Mouse (Mus musculus) limb, embryonic 10.5 days (tissue): ENCODE data around the gene Vmn2r78. TPM values are rescaled to one million over a fixed set of nuclear protein-coding genes. Genes with fewer than 3 reads are reported as not detected.
"Not testable (repeated sequence)": the region's sequence is repeated elsewhere in the genome, so short reads cannot be mapped to it uniquely, and the experiment has no call there.

Experiments
- DNase-seq: peaks from one replicate; pipeline ENCODE4 v3.0.0-alpha.2; 2017; ENCODE audit warnings: low spot score
- H3K27ac ChIP-seq: fragments of 300-500 bp; sonication (generic); 2 replicates; pipeline ENCODE4 v1.5.1; 2016; ENCODE audit warnings: mild to moderate bottlenecking
- H3K27me3 ChIP-seq: fragments of 300-500 bp; sonication (generic); 2 replicates; pipeline ENCODE4 v1.6.1; 2016; ENCODE audit warnings: low read depth, mild to moderate bottlenecking; ENCODE audit not compliant: poor library complexity, severe bottlenecking
- H3K36me3 ChIP-seq: fragments of 300-500 bp; sonication (generic); 2 replicates; pipeline ENCODE4 v1.6.1; 2016; ENCODE audit warnings: mild to moderate bottlenecking, moderate library complexity
- H3K4me1 ChIP-seq: fragments of 300-500 bp; sonication (generic); 2 replicates; pipeline ENCODE4 v1.6.1; 2016
- H3K4me3 ChIP-seq: fragments of 300-500 bp; sonication (generic); 2 replicates; pipeline ENCODE4 v1.5.1; 2016; ENCODE audit warnings: mild to moderate bottlenecking, moderate library complexity
- H3K9me3 ChIP-seq: fragments of 300-500 bp; sonication (generic); replicated peaks from 2 replicates; pipeline ENCODE4 v1.6.1; 2016; ENCODE audit warnings: mild to moderate bottlenecking
- WGBS: fragments of 180-500 bp; shearing (Covaris S2); methylation state at CpG from one replicate; pipeline ENCODE4 v1.1.7; 2016; 5-methylcytosine and 5-hydroxymethylcytosine counted together
- polyA plus RNA-seq: library from polyadenylated mRNA; unstranded; fragments of >200 nt; fragmentation: Nextera tagmentation; extraction: Ambion mirVana; gene quantifications from 2 replicates; pipeline ENCODE4 v1.2.1, GENCODE M21; 2016

The Vmn2r78 gene
- polyA plus RNA-seq: not detected in 2 replicates

DNA sequence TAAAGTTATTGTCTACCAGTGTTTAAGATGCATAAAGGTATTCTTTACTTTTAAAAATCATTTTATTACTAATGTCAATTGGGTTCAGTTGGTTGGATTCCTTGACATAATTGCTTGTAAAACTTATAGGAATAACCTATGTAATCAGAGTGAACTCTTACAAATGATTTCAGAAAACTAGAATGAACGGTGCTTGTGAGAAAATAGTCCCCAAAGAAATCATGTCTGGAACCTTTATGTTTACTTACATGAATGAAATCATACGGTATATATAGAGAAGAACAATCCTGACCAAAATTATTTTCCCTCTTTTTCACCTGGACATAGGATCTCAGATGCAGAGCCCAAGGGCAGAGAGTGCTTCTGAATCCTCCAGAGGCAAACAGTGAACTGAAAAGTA, at the start of gene Vmn2r78:
TSS of gene Vmn2r78 (plus strand) at position 301 of the 400 bp plus-strand sequence.
- H3K36me3 ChIP-seq, DNase-seq, H3K9me3 ChIP-seq, H3K4me1 ChIP-seq, H3K27me3 ChIP-seq, H3K4me3 ChIP-seq, H3K27ac ChIP-seq: not testable (repeated sequence)
- WGBS: 86% methylated on average over 2 of the region's 2 CpGs

DNA sequence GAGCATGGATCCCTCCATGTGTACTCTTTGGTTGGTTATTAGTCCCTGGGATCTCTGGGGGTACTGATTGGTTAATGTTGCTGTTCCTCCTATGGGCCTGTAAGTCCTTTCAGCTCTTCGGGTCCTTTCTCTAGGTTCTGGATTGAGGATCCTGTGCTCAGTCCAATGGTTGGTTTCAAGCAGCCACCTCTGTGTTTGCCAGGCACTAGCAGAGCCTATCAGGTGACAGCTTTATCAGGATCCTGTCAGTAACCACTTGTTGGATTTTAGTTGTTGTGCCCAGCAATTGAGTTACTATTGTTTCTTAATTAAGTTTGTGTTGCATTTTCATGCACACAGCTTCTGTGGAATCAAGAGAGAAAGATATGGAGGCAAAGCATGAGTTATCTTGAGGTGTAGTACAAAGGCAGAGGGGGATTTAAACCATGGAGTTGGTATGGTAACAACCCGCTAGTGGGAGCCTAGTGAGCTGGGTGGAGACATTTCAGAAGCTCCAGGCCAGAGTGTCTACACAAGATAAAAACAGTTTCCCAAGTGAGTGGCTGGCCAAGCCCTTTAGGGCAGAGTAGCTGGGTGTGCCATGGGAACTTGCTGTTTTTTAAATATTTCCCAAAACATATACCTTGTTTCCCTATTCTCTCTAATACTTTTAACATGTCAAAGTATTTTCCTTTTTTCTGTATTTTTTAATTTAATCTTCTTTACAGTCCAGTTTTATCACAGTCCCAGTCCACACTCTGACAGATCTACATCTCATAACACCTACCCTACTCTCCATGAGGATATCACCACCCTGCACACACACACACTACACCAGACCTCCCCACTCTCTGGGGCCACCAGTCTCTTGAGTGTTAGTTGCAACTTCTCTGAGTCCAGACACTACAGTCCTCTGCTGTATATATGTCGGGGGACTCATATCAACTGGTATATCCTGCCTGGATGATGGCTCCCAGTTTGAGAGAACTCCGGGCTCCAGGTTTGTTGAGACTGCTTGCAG, 25.1 kb upstream of the Vmn2r78 start:
- no peaks in the 10 kb centered on the region for H3K27me3 ChIP-seq
- no peak overlapping the region for H3K4me3 ChIP-seq
- DNase-seq: no peak
- WGBS: 93% methylated on average over 4 of the region's 4 CpGs
- H3K4me1 ChIP-seq: no peaks in the 10 kb centered on the region
- H3K36me3 ChIP-seq: no peaks in the 10 kb centered on the region
- no peaks in the 10 kb centered on the region for H3K9me3 ChIP-seq
- no peak overlapping the region for H3K27ac ChIP-seq

DNA sequence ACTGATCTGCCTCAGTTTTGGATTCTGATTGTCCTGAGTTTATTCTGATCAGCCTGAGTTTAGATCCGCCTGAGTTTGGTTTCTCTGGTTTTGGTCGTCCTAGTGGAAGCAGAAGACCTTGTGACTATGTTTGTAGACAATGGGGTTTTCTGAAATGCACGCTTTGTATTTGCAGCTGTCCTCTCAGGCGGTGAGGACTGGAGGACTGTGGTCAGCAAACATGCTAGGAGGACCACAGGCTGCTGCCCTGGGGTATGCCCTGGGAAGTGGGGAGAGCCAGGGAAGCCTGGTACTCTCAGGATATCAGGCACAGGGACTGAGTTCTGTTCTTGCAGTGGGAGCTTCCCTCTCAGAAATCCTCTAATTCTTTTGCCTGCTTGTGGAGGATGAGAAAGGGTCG, 22.4 kb downstream of the Vmn2r78 start:
- Histone ChIP-seq H3K9me3 (no peaks in the 10 kb centered on the region), H3K4me1 (no peaks in the 10 kb centered on the region)
- WGBS: 90% methylated on average over 5 of the region's 5 CpGs

DNA sequence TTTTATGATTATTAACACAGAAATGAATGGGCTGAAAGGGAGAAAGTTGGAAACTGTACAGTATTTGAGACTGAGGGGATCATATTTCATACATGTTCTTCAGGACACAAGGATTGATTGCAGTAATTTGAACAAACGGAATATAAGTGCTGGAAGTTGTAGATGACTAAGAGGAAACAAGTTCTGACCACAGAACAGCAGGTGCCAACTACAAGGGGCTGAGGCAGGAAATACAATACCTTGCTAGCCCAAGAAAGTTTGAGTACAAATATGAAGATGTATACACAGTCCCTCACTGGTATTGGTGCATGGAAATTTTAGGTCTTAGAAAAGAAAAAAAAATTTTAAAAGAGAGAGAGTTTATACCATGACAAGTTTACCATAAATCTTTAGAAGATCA, 79.8 kb downstream of the Vmn2r78 start:
- Histone ChIP-seq H3K9me3 (no peaks in the 10 kb centered on the region), H3K27me3 (no peaks in the 10 kb centered on the region), H3K27ac (no peak overlapping the region), H3K4me3 (no peak overlapping the region), H3K4me1 (no peaks in the 10 kb centered on the region), H3K36me3 (no peaks in the 10 kb centered on the region)
- 81% methylated on average over 1 of the region's 1 CpGs for WGBS
- DNase-seq: no peak

More for the DNA sequence above, 22.4 kb downstream of the Vmn2r78 start:
- no peak for DNase-seq
- no peaks in the 10 kb centered on the region for H3K27me3 ChIP-seq
- H3K27ac ChIP-seq: no peak overlapping the region
- H3K4me3 ChIP-seq: no peak overlapping the region
- H3K36me3 ChIP-seq: no peaks in the 10 kb centered on the region

DNA sequence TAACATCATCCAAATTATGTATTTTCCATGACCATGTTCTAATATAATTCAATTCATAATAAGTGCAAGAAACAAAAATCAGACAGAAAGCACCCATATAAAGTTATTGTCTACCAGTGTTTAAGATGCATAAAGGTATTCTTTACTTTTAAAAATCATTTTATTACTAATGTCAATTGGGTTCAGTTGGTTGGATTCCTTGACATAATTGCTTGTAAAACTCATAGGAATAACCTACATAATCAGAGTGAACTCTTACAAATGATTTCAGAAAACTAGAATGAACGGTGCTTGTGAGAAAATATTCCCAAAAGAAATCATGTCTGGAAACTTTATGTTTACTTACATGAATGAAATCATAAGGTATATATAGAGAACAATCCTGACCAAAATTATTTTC, 80.9 kb downstream of the Vmn2r78 start, which contains the start of gene Vmn2r79:
TSS of gene Vmn2r79 (plus strand) at position 301 of the 400 bp plus-strand sequence.
- not testable (repeated sequence) for H3K4me1 ChIP-seq

More for the DNA sequence above, 80.9 kb downstream of the Vmn2r78 start, which contains the start of gene Vmn2r79:
- DNase-seq, H3K4me3 ChIP-seq, H3K27me3 ChIP-seq, H3K27ac ChIP-seq, H3K36me3 ChIP-seq, H3K9me3 ChIP-seq: not testable (repeated sequence)
- WGBS: 90% methylated on average over 1 of the region's 1 CpGs

Other genes with a start within 250 kb of the Vmn2r78 start
- gene Olfr292, start 226.8 kb upstream of the Vmn2r78 start, polyA plus RNA-seq: not detected in 2 replicates
- not detected in 2 replicates for gene Folh1, start 139.2 kb upstream of the Vmn2r78 start, polyA plus RNA-seq
- not detected in 2 replicates for gene Vmn2r77, start 120.1 kb upstream of the Vmn2r78 start, polyA plus RNA-seq
- gene Vmn2r79, start 81.0 kb downstream of the Vmn2r78 start, polyA plus RNA-seq: not detected in 2 replicates